Mouse (Mus musculus): ENCODE data around the gene Pirt. TPM values are rescaled to one million over a fixed set of nuclear protein-coding genes. Genes with fewer than 3 reads are reported as not detected.
A peak's percentile ranks its signal among the peaks of the same experiment; 100 is the strongest.

The Pirt gene
- polyA plus RNA-seq, 1 experiment from 2014 or later = 7.4 TPM

DNA sequence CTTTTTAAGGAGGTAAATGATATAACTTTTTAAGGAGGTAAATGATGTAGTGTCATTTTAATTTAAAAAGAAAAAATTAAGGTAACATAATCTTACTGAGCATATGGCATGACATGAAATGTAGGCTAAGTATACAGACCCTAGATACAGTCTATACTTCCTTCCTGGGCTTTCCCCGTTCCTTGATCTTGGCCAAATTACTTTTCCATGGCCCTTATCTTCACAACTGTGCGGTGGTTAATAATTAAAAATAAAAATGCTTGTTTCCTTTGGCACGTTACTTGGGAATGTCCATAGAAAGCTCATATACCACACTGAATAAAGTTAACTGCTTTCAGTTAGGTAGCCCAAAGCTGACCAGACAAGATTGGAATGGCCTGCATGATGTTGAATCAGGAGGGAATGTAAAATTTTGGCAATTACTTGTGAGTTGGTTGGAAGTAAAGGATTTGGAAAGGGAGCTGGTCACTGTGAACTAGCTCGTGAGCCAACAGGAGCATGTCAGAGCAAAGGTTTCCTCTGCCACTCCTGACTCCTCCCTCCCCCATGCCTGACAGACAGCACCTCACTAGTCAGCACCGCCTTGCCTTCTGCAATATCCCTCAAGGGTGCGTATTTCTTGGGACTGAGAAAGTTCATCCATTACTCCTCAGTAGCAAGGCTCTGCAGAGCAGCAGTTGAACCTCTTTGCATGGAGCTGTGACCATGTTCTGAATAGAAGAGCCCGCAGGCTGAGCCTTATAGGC is 22.8 kb downstream of the Pirt start:
- Histone ChIP-seq H3K4me3 (ENCODE audit: low read length) (no peak overlapping the region), H3K4me1 (ENCODE audit: control insufficient read depth, insufficient read depth, low read length) (no peaks in the 10 kb centered on the region), H3K36me3 (ENCODE audit: control insufficient read depth, insufficient read depth) (no peaks in the 10 kb centered on the region), H3K27me3 (ENCODE audit: control insufficient read depth, insufficient read depth, low read length) (no peaks in the 10 kb centered on the region), H3K9ac (ENCODE audit: low read length) (no peak overlapping the region), H3K9me3 (replicated peaks; ENCODE audit: control insufficient read depth, low read length) (no peaks in the 10 kb centered on the region; the same call in 1 of the 2 replicates), H3K4me2 (ENCODE audit: low read depth, low read length) (no peak overlapping the region), H3K27ac (ENCODE audit: low read length) (no peak overlapping the region)
- WGBS = 75% methylated on average over 7 of the region's 7 CpGs
- ATAC-seq (replicated peaks; ENCODE audit: extremely low read depth, insufficient read depth, low FRiP score) = no peak

DNA sequence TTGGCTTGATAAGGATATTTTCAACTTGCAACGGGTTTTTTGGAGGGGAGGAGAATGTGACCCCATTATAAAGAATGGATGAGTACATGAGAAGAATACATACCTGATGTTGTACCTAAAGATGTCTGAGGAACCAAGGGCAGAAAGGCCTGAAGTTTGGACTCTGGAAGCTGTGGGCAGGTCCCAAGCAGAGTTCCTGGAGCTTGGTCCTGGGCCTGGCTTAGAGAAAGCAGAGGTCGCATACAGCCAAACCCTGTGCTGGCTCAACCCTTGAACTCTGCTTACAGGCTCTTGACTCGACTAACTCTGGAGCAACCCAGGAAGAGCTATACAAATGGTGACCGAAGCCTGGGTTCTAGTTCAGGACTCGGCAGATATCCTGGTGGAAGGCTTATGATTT is 30.2 kb downstream of the Pirt start:
- Histone ChIP-seq H3K27ac (ENCODE audit: low read length) (no peak overlapping the region), H3K4me2 (ENCODE audit: low read depth, low read length) (no peak overlapping the region), H3K9me3 (replicated peaks; ENCODE audit: control insufficient read depth, low read length) (no peaks in the 10 kb centered on the region), H3K27me3 (ENCODE audit: control insufficient read depth, insufficient read depth, low read length) (no peaks in the 10 kb centered on the region), H3K4me1 (ENCODE audit: control insufficient read depth, insufficient read depth, low read length) (no peaks in the 10 kb centered on the region), H3K4me3 (ENCODE audit: low read length) (no peak overlapping the region), H3K36me3 (ENCODE audit: control insufficient read depth, insufficient read depth) (no peaks in the 10 kb centered on the region), H3K9ac (ENCODE audit: low read length) (no peak overlapping the region)
- 83% methylated on average over 5 of the region's 5 CpGs for WGBS
- no peak for ATAC-seq (replicated peaks; ENCODE audit: extremely low read depth, insufficient read depth, low FRiP score)

DNA sequence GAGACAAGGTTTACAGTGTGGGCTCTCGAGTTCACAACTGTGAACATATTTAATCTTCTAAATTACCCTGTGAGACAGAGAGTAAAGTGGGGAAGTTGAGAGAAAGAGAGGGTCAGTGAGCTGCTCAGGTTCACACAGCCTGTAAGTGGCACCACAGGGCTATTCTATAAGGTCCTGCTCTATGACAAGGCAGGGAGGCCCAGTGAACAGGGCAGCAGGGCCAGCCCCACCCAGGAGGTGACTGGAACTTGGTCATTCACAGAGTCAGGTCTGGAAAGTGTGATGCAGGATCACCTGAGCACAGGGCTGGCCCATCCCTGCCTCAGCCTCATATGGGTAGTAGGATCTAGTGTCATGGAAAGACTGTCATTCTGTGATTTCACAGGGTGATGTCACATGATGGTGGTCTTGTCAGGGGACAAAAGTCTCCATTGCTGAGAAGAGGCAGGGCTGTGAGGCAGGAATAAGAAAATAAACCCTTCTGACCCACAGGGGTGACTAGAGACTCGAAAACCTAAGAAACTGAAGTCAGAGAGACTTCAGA is 33.5 kb downstream of the Pirt start:
- Histone ChIP-seq H3K4me2 (ENCODE audit: low read depth, low read length) (no peak overlapping the region), H3K27me3 (ENCODE audit: control insufficient read depth, insufficient read depth, low read length) (no peaks in the 10 kb centered on the region), H3K9ac (ENCODE audit: low read length) (no peak overlapping the region), H3K36me3 (ENCODE audit: control insufficient read depth, insufficient read depth) (no peaks in the 10 kb centered on the region), H3K9me3 (replicated peaks; ENCODE audit: control insufficient read depth, low read length) (no peaks in the 10 kb centered on the region), H3K27ac (ENCODE audit: low read length) (no peak overlapping the region), H3K4me1 (ENCODE audit: control insufficient read depth, insufficient read depth, low read length) (no peaks in the 10 kb centered on the region), H3K4me3 (ENCODE audit: low read length) (no peak overlapping the region)
- 59% methylated on average over 2 of the region's 2 CpGs for WGBS
- ATAC-seq (replicated peaks; ENCODE audit: extremely low read depth, insufficient read depth, low FRiP score) = no peak

DNA sequence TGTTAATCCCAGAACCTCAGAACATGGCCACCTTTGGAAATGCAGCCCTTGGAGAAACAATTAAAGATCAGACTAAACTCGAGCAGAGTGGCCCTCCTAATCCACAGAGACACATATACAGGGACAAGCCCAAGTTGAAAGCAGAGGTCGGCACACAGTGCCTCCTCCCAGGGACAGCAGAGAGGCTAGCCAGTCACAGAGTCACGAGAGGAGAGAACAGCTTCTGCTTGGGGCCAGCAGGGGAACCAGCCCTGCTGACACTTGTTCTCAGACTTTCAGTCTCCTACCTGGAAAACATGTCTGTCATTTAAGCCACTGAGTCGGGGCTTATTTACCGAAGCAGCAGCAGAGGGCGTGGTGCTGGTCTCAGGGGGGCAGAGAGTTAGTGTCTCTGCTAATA is 34.7 kb downstream of the Pirt start:
- no peaks in the 10 kb centered on the region for H3K9me3 ChIP-seq (replicated peaks; ENCODE audit: control insufficient read depth, low read length)
- no peaks in the 10 kb centered on the region for H3K4me1 ChIP-seq (ENCODE audit: control insufficient read depth, insufficient read depth, low read length)
- H3K4me2 ChIP-seq (ENCODE audit: low read depth, low read length) = no peak overlapping the region
- H3K4me3 ChIP-seq (ENCODE audit: low read length) = no peak overlapping the region
- no peak overlapping the region for H3K27ac ChIP-seq (ENCODE audit: low read length)
- no peaks in the 10 kb centered on the region for H3K36me3 ChIP-seq (ENCODE audit: control insufficient read depth, insufficient read depth)
- H3K9ac ChIP-seq (ENCODE audit: low read length) = no peak overlapping the region
- H3K27me3 ChIP-seq (ENCODE audit: control insufficient read depth, insufficient read depth, low read length) = no peaks in the 10 kb centered on the region
- WGBS = 56% methylated on average over 6 of the region's 6 CpGs
- ATAC-seq (replicated peaks; ENCODE audit: extremely low read depth, insufficient read depth, low FRiP score) = no peak

DNA sequence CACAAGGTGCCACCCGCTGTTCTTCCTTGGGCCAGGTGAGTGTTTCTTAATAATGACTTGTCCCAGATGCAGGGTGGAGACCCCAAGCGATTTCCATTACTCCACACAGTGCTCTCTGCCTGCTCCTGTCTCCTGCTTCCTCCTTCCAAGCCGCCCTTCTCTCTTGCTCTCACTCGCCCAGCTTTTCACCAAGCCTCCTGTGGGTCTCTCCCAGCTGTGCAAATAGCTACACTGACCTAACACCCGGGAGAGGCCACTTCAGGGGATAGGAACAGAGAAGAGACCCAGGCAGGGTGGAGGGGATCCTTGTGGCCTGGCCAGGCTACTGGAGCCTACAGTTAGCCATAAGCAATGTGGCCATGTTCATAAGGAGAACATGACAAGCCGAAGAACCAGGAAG is 35.1 kb downstream of the Pirt start:
- no peak overlapping the region for H3K9ac ChIP-seq (ENCODE audit: low read length)
- H3K27me3 ChIP-seq (ENCODE audit: control insufficient read depth, insufficient read depth, low read length) = no peaks in the 10 kb centered on the region
- no peaks in the 10 kb centered on the region for H3K9me3 ChIP-seq (replicated peaks; ENCODE audit: control insufficient read depth, low read length)
- ATAC-seq (replicated peaks; ENCODE audit: extremely low read depth, insufficient read depth, low FRiP score) = no peak
- no peaks in the 10 kb centered on the region for H3K4me1 ChIP-seq (ENCODE audit: control insufficient read depth, insufficient read depth, low read length)
- H3K27ac ChIP-seq (ENCODE audit: low read length) = no peak overlapping the region
- WGBS = 79% methylated on average over 6 of the region's 6 CpGs
- no peak overlapping the region for H3K4me2 ChIP-seq (ENCODE audit: low read depth, low read length)
- no peak overlapping the region for H3K4me3 ChIP-seq (ENCODE audit: low read length)
- no peaks in the 10 kb centered on the region for H3K36me3 ChIP-seq (ENCODE audit: control insufficient read depth, insufficient read depth)

DNA sequence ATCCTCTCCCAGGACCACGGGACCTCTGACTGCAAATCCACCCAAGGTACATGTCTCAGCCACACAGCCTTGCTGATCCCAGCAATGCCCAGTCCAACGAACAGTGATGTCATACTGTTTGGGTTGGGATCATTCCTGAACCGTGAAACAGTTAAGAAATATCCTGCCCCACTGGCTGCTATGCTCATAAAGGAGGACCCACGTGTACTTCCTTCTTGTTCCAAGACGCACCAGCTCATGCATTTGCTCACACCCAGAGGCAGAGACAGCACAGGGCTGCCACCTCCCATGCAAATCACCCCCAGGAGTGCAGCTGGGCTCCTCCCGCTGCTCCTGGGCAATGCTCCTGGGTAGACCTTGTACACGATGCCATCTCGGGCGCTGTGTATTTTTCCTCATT is 44.5 kb downstream of the Pirt start, which contains the start of gene Tmem238l:
Gene Tmem238l (plus strand): TSS at position 336 of the 400 bp plus-strand sequence.
- Histone ChIP-seq H3K4me3 (ENCODE audit: low read length) (no peak within 1 kb of the TSS), H3K4me2 (ENCODE audit: low read depth, low read length) (no peak within 1 kb of the TSS), H3K4me1 (ENCODE audit: control insufficient read depth, insufficient read depth, low read length) (no peaks in the 10 kb centered on the region), H3K27me3 (ENCODE audit: control insufficient read depth, insufficient read depth, low read length) (no peaks in the 10 kb centered on the region), H3K27ac (ENCODE audit: low read length) (no peak within 1 kb of the TSS), H3K9ac (ENCODE audit: low read length) (no peak within 1 kb of the TSS), H3K9me3 (replicated peaks; ENCODE audit: control insufficient read depth, low read length) (peaks cover 3% of the 10 kb centered on the region; the same call in 1 of the 2 replicates), H3K36me3 (ENCODE audit: control insufficient read depth, insufficient read depth) (no peaks in the 10 kb centered on the region)
- WGBS = 78% methylated on average over 9 of the region's 9 CpGs
- no peak for ATAC-seq (replicated peaks; ENCODE audit: extremely low read depth, insufficient read depth, low FRiP score)

DNA sequence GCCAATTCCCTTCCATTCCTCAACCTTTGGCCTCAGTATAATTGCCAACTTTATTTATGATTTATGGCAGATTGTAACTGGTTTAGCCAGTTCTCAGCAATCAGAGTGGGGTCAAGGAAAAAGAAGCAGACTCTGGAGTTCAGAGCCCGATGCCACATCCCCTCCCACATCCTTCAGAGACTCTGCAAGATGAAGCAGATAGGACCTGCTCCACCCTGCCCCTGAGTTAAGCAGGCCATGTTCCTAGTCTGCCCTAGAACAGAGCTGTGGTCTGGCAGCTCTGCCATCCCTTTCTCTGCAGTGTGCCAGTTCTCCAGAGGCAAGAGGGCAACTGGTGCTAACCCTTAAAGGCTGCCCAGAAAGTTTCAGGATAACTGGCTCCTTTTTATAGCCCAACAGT is 49.0 kb downstream of the Pirt start:
- Histone ChIP-seq H3K4me2 (ENCODE audit: low read depth, low read length) (no peak overlapping the region), H3K27me3 (ENCODE audit: control insufficient read depth, insufficient read depth, low read length) (no peaks in the 10 kb centered on the region), H3K9me3 (replicated peaks; ENCODE audit: control insufficient read depth, low read length) (no peaks in the 10 kb centered on the region; the same call in 1 of the 2 replicates), H3K36me3 (ENCODE audit: control insufficient read depth, insufficient read depth) (no peaks in the 10 kb centered on the region), H3K9ac (ENCODE audit: low read length) (no peak overlapping the region), H3K4me3 (ENCODE audit: low read length) (no peak overlapping the region), H3K27ac (ENCODE audit: low read length) (no peak overlapping the region), H3K4me1 (ENCODE audit: control insufficient read depth, insufficient read depth, low read length) (0 out of 2 replicates have a peak, but pooled peaks cover 8% of the 10 kb centered on the region)
- no peak for ATAC-seq (replicated peaks; ENCODE audit: extremely low read depth, insufficient read depth, low FRiP score)
- 50% methylated on average over 1 of the region's 1 CpGs for WGBS

DNA sequence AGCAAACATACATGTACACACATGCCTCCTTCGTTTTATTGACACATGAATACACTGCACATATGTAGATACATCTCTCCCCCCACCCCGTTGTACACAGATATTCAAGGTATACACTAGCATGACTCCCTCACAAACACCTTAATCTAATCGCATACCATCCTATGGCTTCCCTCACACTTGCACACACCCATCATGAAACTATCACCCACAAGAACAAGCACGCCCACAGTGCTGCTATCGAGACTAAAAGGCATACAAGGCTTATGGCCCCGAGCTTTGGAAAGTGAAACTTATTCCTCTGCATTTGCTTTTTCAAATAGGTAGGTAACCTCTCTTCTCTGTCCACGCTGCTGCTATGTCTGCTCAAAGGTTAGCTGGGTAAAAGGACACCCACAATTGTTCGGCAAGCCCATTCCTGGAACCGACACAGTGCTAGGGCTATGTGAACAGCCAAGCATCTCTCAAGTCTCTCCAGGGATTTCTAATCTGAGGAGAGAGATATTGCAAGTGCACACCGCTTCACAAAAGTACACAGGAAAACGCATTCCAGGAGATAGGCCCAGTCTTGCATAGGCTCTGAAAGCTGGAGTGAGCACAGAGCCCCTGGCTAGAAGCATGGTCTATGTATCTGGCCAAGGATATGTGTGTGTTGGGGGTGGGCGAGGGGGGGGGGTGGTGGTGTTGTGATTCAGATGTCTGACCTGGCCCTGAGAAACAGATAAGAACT is 49.8 kb downstream of the Pirt start:
- 0 out of 2 replicates have a peak overlapping the region, but pooled peaks have one; percentile 2 for H3K4me2 ChIP-seq (ENCODE audit: low read depth, low read length)
- peak overlapping the region; percentile 11 for H3K27ac ChIP-seq (ENCODE audit: low read length)
- no peak overlapping the region for H3K4me3 ChIP-seq (ENCODE audit: low read length)
- H3K36me3 ChIP-seq (ENCODE audit: control insufficient read depth, insufficient read depth) = no peaks in the 10 kb centered on the region
- H3K9ac ChIP-seq (ENCODE audit: low read length) = no peak overlapping the region
- H3K27me3 ChIP-seq (ENCODE audit: control insufficient read depth, insufficient read depth, low read length) = no peaks in the 10 kb centered on the region
- 43% methylated on average over 12 of the region's 12 CpGs for WGBS
- ATAC-seq (replicated peaks; ENCODE audit: extremely low read depth, insufficient read depth, low FRiP score) = peak; percentile 82
- H3K4me1 ChIP-seq (ENCODE audit: control insufficient read depth, insufficient read depth, low read length) = 0 out of 2 replicates have a peak, but pooled peaks cover 8% of the 10 kb centered on the region
- no peaks in the 10 kb centered on the region; the same call in 1 of the 2 replicates for H3K9me3 ChIP-seq (replicated peaks; ENCODE audit: control insufficient read depth, low read length)

DNA sequence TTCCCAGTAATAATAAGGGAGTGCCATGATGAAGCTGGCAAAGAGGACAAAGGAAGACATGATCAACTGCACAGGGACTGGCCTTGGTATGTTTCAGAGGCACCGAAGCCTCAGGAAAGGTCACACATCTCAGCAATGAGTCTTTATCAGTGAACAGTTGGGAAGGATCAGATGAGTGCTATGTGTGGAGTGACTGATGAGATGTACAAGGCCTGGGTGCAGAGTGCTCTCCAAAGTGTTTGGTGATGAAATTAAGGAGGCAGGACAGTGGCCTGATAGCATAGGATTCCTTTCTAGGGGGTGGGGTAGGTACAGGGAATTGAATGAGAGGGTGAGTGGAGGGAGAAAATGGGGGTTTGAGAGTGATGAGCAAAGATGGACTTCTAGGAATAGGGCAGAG is 51.7 kb downstream of the Pirt start:
- Histone ChIP-seq H3K27ac (ENCODE audit: low read length) (no peak overlapping the region), H3K4me2 (ENCODE audit: low read depth, low read length) (no peak overlapping the region), H3K36me3 (ENCODE audit: control insufficient read depth, insufficient read depth) (no peaks in the 10 kb centered on the region), H3K27me3 (ENCODE audit: control insufficient read depth, insufficient read depth, low read length) (no peaks in the 10 kb centered on the region), H3K9ac (ENCODE audit: low read length) (no peak overlapping the region), H3K9me3 (replicated peaks; ENCODE audit: control insufficient read depth, low read length) (no peaks in the 10 kb centered on the region; the same call in 1 of the 2 replicates), H3K4me3 (ENCODE audit: low read length) (no peak overlapping the region), H3K4me1 (ENCODE audit: control insufficient read depth, insufficient read depth, low read length) (0 out of 2 replicates have a peak, but pooled peaks cover 8% of the 10 kb centered on the region)
- WGBS = 35% methylated on average over 1 of the region's 1 CpGs
- ATAC-seq (replicated peaks; ENCODE audit: extremely low read depth, insufficient read depth, low FRiP score) = peak; percentile 67
